Mouse (Mus musculus): ENCODE measurements around the gene Lin7a. TPM values are rescaled to one million over a fixed set of nuclear protein-coding genes. Genes with fewer than 3 reads are reported as not detected.

Lin7a gene
- polyA plus RNA-seq, 1 experiment: not detected

GRCm38 (mm10) chr10:107272131-107272803 is 781 bp downstream of the Lin7a start:
- TF ChIP-seq GATA1 (IDR thresholded peaks at IDR 0.05; ENCODE audit: borderline replicate concordance, low read length) (no peak), FLI1 (IDR thresholded peaks at IDR 0.05; ENCODE audit: low read length) (no peak)
- no peaks in the 10 kb centered on the region for H3K36me3 ChIP-seq (replicated peaks; ENCODE audit: low read length)
- peaks cover 16% of the 10 kb centered on the region; the same call in 1 of the 2 replicates for H3K9me3 ChIP-seq
- H3K4me3 ChIP-seq (replicated peaks): no peak overlapping the region
- H3K27me3 ChIP-seq (replicated peaks): peaks cover 24% of the 10 kb centered on the region
- H3K4me1 ChIP-seq: peaks cover 4% of the 10 kb centered on the region; the same call in 1 of the 2 replicates

DNA sequence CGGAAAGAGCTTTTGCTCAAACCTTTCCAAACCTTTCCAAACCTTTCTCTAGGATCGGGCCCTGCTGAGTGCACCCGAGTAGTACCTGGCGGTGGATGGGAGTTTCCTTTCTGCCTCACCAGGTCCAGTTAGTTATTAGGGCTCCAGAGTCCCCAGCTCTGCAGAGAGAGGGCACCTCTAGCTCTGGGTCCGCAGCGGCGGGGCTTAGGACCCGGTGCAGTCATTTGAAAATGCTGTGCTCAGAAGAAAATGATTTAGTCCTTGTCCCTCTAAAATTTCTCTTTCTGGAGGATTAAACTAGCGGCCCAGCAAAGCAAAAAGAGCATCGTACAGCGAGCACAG is 1.3 kb downstream of the Lin7a start:
- Histone ChIP-seq H3K9me3 (peaks cover 16% of the 10 kb centered on the region; the same call in 1 of the 2 replicates), H3K36me3 (replicated peaks; ENCODE audit: low read length) (no peaks in the 10 kb centered on the region), H3K27me3 (replicated peaks) (peaks cover 24% of the 10 kb centered on the region), H3K4me1 (peaks cover 4% of the 10 kb centered on the region; the same call in 1 of the 2 replicates), H3K4me3 (replicated peaks) (no peak overlapping the region)
- TF ChIP-seq GATA1 (IDR thresholded peaks at IDR 0.05; ENCODE audit: borderline replicate concordance, low read length) (no peak), FLI1 (IDR thresholded peaks at IDR 0.05; ENCODE audit: low read length) (no peak)

GRCm38 (mm10) chr10:107273848-107274247 is 2.4 kb downstream of the Lin7a start:
- Histone ChIP-seq H3K27me3 (replicated peaks) (peaks cover 24% of the 10 kb centered on the region), H3K4me1 (peaks cover 4% of the 10 kb centered on the region; the same call in 1 of the 2 replicates), H3K4me3 (replicated peaks) (no peak overlapping the region), H3K36me3 (replicated peaks; ENCODE audit: low read length) (no peaks in the 10 kb centered on the region), H3K9me3 (peaks cover 16% of the 10 kb centered on the region; the same call in 1 of the 2 replicates)
- TF ChIP-seq GATA1 (IDR thresholded peaks at IDR 0.05; ENCODE audit: borderline replicate concordance, low read length) (no peak), FLI1 (IDR thresholded peaks at IDR 0.05; ENCODE audit: low read length) (no peak)

DNA sequence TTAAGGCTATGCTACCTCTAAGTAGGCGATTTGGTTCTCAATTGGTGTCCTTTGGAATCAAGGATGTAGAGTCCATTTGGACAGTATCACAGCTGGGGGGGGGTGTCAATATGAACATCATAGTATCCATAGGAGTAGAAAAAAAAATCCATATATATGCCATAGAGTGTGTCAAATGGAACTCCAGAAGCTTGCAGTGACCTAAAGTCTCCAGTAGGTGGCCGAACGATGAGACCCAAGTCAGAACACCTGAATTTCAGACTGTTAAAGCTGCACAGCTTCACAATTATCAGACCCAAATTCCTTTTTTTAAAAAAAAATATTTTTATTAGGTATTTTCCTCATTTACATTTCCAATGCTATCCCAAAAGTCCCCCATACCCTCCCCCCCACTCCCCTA is 3.3 kb downstream of the Lin7a start:
- no peaks in the 10 kb centered on the region for H3K36me3 ChIP-seq (replicated peaks; ENCODE audit: low read length)
- TF ChIP-seq FLI1 (IDR thresholded peaks at IDR 0.05; ENCODE audit: low read length) (no peak), GATA1 (IDR thresholded peaks at IDR 0.05; ENCODE audit: borderline replicate concordance, low read length) (no peak)
- no peak overlapping the region for H3K4me3 ChIP-seq (replicated peaks)
- H3K4me1 ChIP-seq: peaks cover 4% of the 10 kb centered on the region; the same call in 1 of the 2 replicates
- H3K27me3 ChIP-seq (replicated peaks): peaks cover 24% of the 10 kb centered on the region
- H3K9me3 ChIP-seq: peaks cover 16% of the 10 kb centered on the region; the same call in 1 of the 2 replicates

GRCm38 (mm10) chr10:107276647-107277046 is 5.2 kb downstream of the Lin7a start:
- TF ChIP-seq FLI1 (IDR thresholded peaks at IDR 0.05; ENCODE audit: low read length) (no peak), GATA1 (IDR thresholded peaks at IDR 0.05; ENCODE audit: borderline replicate concordance, low read length) (no peak)
- Histone ChIP-seq H3K27me3 (replicated peaks) (peaks cover 14% of the 10 kb centered on the region), H3K4me3 (replicated peaks) (no peak overlapping the region), H3K9me3 (peaks cover 16% of the 10 kb centered on the region; the same call in 1 of the 2 replicates), H3K36me3 (replicated peaks; ENCODE audit: low read length) (no peaks in the 10 kb centered on the region), H3K4me1 (peaks cover 4% of the 10 kb centered on the region; the same call in 1 of the 2 replicates)

DNA sequence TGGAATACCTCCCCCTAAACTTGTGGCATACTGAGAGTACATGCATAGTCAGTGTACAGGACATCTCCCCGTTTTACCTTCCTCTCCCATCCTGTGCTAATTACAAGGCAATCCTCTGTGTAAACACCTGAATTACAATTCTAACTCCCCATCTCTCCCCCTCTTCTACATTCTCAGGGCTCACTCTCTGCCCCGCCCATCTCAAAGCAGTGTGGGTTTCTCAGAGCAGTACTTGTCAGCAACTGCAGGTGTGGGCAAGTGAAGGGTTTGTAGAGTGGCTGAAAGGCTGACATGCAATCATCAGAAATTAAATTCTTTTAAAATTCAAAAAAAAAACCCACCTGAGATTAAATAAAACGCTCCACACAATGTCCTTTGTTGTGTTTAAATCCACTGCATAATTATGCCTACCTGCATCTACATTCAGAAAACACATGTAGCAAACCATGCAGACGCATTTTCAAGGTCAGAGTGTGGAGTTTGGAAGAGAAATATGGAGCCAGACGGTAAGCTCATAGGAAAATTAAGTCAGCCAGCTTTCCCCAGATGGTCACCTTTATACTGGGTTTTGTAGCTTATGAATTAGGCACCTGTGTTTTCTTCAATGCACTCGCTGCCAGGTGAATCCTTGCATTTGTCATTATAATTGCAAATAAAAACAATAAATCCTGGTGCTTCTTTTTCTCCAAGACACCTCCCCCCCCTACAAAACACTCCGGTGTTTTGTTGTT is 22.6 kb downstream of the Lin7a start:
- TF ChIP-seq FLI1 (IDR thresholded peaks at IDR 0.05; ENCODE audit: low read length): no peak
- no peak for TF ChIP-seq GATA1 (IDR thresholded peaks at IDR 0.05; ENCODE audit: borderline replicate concordance, low read length)
- H3K4me3 ChIP-seq (replicated peaks): no peak overlapping the region
- no peaks in the 10 kb centered on the region for H3K36me3 ChIP-seq (replicated peaks; ENCODE audit: low read length)
- H3K4me1 ChIP-seq: no peaks in the 10 kb centered on the region
- H3K9me3 ChIP-seq: no peaks in the 10 kb centered on the region
- no peaks in the 10 kb centered on the region for H3K27me3 ChIP-seq (replicated peaks)

GRCm38 (mm10) chr10:107300587-107301248 is 29.2 kb downstream of the Lin7a start:
- Histone ChIP-seq H3K4me1 (no peaks in the 10 kb centered on the region), H3K4me3 (replicated peaks) (no peak overlapping the region), H3K27me3 (replicated peaks) (no peaks in the 10 kb centered on the region), H3K9me3 (peaks cover 6% of the 10 kb centered on the region; the same call in 1 of the 2 replicates), H3K36me3 (replicated peaks; ENCODE audit: low read length) (no peaks in the 10 kb centered on the region)
- TF ChIP-seq GATA1 (IDR thresholded peaks at IDR 0.05; ENCODE audit: borderline replicate concordance, low read length): no peak
- no peak for TF ChIP-seq FLI1 (IDR thresholded peaks at IDR 0.05; ENCODE audit: low read length)

DNA sequence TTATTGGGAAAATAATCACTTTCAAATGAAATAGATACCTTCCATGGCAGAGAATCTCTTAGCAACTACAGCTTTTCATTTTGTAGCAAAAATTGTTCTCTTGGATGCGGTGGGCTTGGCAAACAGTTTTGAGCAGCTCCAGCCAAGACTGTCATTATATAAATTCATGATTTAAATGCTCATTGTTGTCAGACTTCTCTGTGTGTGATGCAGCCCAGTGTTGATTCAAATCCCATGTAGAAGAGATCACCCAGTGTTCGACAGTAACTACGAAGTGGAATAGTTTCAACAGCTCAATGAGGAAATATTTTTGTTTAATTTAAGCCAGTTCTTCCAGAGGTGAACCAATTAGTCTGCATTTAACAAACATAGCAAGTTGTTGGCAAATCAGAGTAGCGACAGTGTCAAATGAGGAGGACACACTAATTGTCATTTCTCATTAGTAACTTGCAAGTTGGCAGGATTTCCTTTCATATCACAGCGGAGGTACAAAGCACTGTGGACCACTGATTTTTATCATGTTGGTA is 39.5 kb downstream of the Lin7a start:
- Histone ChIP-seq H3K9me3 (peaks cover 10% of the 10 kb centered on the region), H3K4me3 (replicated peaks) (no peak overlapping the region), H3K4me1 (no peaks in the 10 kb centered on the region), H3K27me3 (replicated peaks) (no peaks in the 10 kb centered on the region), H3K36me3 (replicated peaks; ENCODE audit: low read length) (no peaks in the 10 kb centered on the region)
- TF ChIP-seq FLI1 (IDR thresholded peaks at IDR 0.05; ENCODE audit: low read length): no peak
- TF ChIP-seq GATA1 (IDR thresholded peaks at IDR 0.05; ENCODE audit: borderline replicate concordance, low read length): no peak

DNA sequence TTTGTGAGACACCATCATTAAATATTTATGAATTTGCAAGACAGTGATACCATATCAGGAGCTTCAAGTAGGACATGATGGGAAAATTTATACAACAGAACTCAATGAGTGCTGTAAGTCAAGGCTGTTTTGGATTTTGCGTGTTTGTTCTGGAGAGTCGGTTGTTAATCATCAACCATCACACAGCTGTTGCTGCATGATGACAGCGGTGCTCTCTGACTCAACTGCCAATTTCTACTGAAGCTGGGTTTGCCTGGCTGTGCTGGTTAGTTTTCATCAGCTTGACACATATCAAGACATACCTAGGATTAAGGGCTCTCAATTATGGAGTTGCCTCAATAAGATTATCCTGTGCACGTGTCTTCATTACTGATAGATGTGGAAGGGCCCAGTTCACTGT is 41.1 kb downstream of the Lin7a start:
- Histone ChIP-seq H3K4me1 (no peaks in the 10 kb centered on the region), H3K4me3 (replicated peaks) (no peak overlapping the region), H3K9me3 (peaks cover 12% of the 10 kb centered on the region), H3K36me3 (replicated peaks; ENCODE audit: low read length) (no peaks in the 10 kb centered on the region), H3K27me3 (replicated peaks) (no peaks in the 10 kb centered on the region)
- no peak for TF ChIP-seq FLI1 (IDR thresholded peaks at IDR 0.05; ENCODE audit: low read length)
- TF ChIP-seq GATA1 (IDR thresholded peaks at IDR 0.05; ENCODE audit: borderline replicate concordance, low read length): no peak

Data from megakaryocyte, embryonic 14.5 days (primary cell).